Mouse (Mus musculus) testis, adult 2 months (tissue): ENCODE data around the gene Apba2. TPM values are rescaled to one million over a fixed set of nuclear protein-coding genes. Genes with fewer than 3 reads are reported as not detected.

Experiments
- H3K27ac ChIP-seq: fragments of 200-500 bp; 2 replicates; pipeline ENCODE4 v1.5.1; 2012; ENCODE audit warnings: low read depth, low read length; ENCODE audit not compliant: control insufficient read depth, insufficient read depth
- H3K27me3 ChIP-seq: fragments of 200-500 bp; 2 replicates; pipeline ENCODE4 v1.6.1; 2012; ENCODE audit warnings: mild to moderate bottlenecking, low read length, moderate library complexity; ENCODE audit not compliant: control insufficient read depth, insufficient read depth
- H3K36me3 ChIP-seq: fragments of 200-500 bp; 2 replicates; pipeline ENCODE4 v1.6.1; 2012; ENCODE audit warnings: mild to moderate bottlenecking, low read length; ENCODE audit not compliant: control insufficient read depth, insufficient read depth
- H3K4me1 ChIP-seq: fragments of 200-500 bp; 2 replicates; pipeline ENCODE4 v1.6.1; 2012; ENCODE audit warnings: low read length; ENCODE audit not compliant: control insufficient read depth, insufficient read depth
- H3K4me3 ChIP-seq: fragments of 200-500 bp; 2 replicates; pipeline ENCODE4 v1.5.1; 2012; ENCODE audit warnings: low read depth, mild to moderate bottlenecking, low read length, moderate library complexity, mixed read lengths; ENCODE audit not compliant: control insufficient read depth
- CTCF ChIP-seq: fragments of 200-500 bp; IDR thresholded peaks from 2 replicates; pipeline ENCODE4 v1.5.1; 2012; ENCODE audit warnings: low read depth, mild to moderate bottlenecking, inconsistent platforms, low read length, moderate library complexity; ENCODE audit not compliant: control insufficient read depth, insufficient read depth, insufficient replicate concordance
- POLR2A ChIP-seq: fragments of 200-500 bp; IDR thresholded peaks from 2 replicates; pipeline ENCODE4 v1.6.1; 2012; ENCODE audit warnings: low read depth, mild to moderate bottlenecking, inconsistent platforms, low read length, moderate library complexity; ENCODE audit not compliant: control insufficient read depth
- polyA plus RNA-seq: library from polyadenylated mRNA; depleted of rRNA; stranded (reverse); fragments of >200 nt; gene quantifications from 2 replicates; pipeline ENCODE4 v1.2.3, GENCODE M21; 2012

Apba2 gene
- polyA plus RNA-seq, 1 experiment: 0.51 TPM

DNA sequence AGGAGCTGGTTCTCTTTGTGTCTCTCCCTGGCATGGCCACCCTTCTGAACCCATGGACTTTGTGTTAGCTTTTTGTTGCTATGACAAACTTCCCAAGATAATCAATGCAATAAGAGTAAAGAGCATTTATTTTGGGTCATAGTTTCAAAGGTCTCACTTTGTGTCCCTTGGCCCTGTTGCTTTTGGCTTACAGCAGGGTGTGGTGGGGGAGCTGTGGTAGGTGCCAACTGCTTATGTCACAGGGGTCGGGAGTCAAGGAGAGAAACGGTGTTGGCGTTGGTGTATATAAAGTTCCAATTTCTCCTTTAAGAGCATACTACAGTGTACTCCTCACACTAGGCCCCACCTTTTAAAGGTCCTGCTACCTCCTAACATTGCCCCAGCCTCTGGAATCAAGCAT is 12.1 kb downstream of the Apba2 start:
- no peaks in the 10 kb centered on the region for H3K27me3 ChIP-seq
- H3K4me3 ChIP-seq: no peak overlapping the region
- H3K36me3 ChIP-seq: no peaks in the 10 kb centered on the region
- H3K27ac ChIP-seq: no peak overlapping the region
- H3K4me1 ChIP-seq: no peaks in the 10 kb centered on the region
- TF ChIP-seq CTCF (no peak), POLR2A (no peak)

DNA sequence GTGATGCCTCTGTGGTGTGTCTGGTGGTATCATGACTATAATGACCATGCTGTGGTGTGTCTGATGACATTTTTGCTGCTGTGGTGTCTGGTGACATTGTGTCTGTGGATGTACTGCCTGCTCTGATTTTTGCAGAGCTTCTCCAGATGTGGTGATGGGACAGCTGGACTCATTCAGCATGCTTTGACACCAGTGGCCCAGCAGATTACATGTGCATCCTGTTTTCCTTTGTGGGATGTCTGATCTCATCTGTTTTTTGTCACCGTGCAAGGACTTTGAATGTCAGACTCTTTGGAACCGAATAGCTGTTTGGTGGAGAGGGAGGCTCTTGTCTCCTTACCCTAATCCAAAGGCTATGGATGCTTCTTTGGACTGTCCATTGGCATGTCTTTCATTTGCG is 13.8 kb downstream of the Apba2 start:
- no peaks in the 10 kb centered on the region for H3K27me3 ChIP-seq
- no peak overlapping the region for H3K4me3 ChIP-seq
- no peak overlapping the region for H3K27ac ChIP-seq
- no peaks in the 10 kb centered on the region for H3K36me3 ChIP-seq
- H3K4me1 ChIP-seq: no peaks in the 10 kb centered on the region
- TF ChIP-seq POLR2A: no peak
- no peak for TF ChIP-seq CTCF

DNA sequence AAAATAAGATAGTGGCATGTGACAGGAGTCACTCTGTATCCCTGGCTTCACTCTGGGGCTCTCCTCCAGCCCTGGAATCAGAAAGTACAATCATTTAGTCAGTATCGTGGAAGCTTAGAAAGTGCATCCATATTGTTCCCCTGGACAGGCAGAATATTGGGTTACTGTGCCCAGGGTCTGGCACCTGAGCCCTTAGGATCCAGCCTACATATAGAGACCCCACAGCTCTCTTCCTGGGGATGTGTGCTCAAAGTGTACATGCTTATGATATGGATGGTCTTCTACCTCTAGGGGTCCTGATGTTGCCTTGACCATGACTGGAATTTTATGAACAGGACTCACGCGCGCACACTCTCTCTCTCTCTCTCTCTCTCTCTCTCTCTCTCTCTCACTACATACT is 14.4 kb downstream of the Apba2 start:
- Histone ChIP-seq H3K36me3 (no peaks in the 10 kb centered on the region), H3K4me1 (no peaks in the 10 kb centered on the region), H3K27me3 (no peaks in the 10 kb centered on the region), H3K27ac (no peak overlapping the region), H3K4me3 (no peak overlapping the region)
- TF ChIP-seq CTCF (no peak), POLR2A (no peak)

- no peak overlapping the region for H3K27ac ChIP-seq
- no peaks in the 10 kb centered on the region for H3K4me1 ChIP-seq
- H3K27me3 ChIP-seq: no peaks in the 10 kb centered on the region
- H3K36me3 ChIP-seq: no peaks in the 10 kb centered on the region
- TF ChIP-seq POLR2A (no peak), CTCF (no peak)
- no peak overlapping the region for H3K4me3 ChIP-seq
These were observed 17.6 kb downstream of the Apba2 start for GRCm38 (mm10) chr7:64519091-64519490.

DNA sequence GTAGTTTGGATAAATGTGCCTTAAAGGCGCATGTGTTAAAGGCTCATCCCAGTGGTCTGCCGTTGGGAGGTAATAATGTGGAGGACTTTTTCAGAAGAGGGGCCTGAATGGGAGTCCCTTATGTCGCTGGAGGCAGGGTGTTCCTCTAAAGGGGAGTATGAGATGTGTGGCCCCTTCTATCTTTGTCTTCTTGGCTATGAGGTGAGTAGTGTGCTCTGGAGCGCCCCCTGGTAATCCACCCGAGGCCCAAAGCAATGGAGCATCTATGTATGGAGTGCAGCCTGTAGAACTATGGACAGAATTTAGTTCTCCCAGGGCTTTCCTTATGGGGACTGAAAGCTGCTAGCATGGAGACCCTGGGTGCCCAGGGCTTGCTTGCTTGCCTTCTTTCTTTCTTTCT is 18.0 kb downstream of the Apba2 start:
- Histone ChIP-seq H3K4me3 (no peak overlapping the region), H3K27ac (no peak overlapping the region), H3K36me3 (no peaks in the 10 kb centered on the region), H3K27me3 (no peaks in the 10 kb centered on the region), H3K4me1 (no peaks in the 10 kb centered on the region)
- TF ChIP-seq CTCF: no peak
- TF ChIP-seq POLR2A: no peak

DNA sequence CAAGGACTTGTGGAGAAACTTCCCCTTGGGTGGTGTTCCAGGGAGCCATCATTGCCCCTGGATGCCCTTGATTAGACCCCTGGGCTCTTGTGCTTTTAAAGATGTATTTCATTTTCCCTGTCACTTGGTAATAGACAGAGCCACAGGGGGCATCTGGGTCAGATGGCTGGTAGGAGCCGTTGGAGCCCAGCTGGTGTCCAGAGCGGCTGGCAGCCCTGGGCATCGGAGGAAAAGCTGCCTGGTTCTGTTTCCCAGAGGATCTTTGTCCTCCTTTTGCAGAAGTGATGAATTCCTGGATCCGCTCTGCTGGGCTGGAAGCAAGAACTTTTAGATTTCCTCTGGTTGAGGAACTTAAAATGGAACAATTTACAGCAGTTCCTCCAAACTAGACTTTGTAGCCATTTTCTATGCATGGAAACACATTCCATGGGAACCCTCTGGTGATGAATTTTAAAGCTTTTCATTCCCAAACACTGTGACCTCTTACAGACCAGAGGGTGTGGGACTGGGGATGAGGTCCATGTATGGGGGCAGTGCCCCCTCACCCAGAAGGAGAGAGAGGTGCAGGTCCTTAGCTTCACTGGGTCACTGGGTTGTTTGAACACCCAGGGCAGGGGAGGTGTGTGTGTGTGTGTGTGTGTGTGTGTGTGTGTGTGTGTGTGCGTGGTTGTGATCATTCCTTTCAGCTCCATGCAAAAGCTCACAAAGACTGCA is 20.3 kb downstream of the Apba2 start:
- Histone ChIP-seq H3K4me1 (no peaks in the 10 kb centered on the region), H3K4me3 (no peak overlapping the region), H3K27ac (no peak overlapping the region), H3K36me3 (no peaks in the 10 kb centered on the region), H3K27me3 (no peaks in the 10 kb centered on the region)
- TF ChIP-seq CTCF (no peak), POLR2A (no peak)

DNA sequence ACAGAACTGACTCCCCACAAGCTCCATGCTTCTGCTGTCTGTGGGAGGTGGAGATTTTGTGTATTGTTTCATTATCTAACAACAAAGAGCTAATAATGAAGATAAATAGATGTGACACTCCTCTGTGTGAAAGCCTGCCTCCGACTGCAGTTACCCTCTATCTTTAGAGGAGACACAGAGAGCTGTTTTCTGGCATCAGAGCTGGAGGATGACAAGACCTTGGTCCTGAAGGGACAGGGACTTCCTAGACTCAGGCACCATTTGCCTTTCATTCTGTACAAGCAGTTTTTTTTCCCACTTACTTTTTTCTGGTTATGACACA is 20.9 kb downstream of the Apba2 start:
- TF ChIP-seq CTCF (no peak), POLR2A (no peak)
- Histone ChIP-seq H3K27me3 (no peaks in the 10 kb centered on the region), H3K36me3 (no peaks in the 10 kb centered on the region), H3K4me1 (no peaks in the 10 kb centered on the region), H3K4me3 (no peak overlapping the region), H3K27ac (no peak overlapping the region)

GRCm38 (mm10) chr7:64531297-64531696 is 29.8 kb downstream of the Apba2 start:
- no peaks in the 10 kb centered on the region for H3K27me3 ChIP-seq
- H3K4me1 ChIP-seq: no peaks in the 10 kb centered on the region
- TF ChIP-seq POLR2A (no peak), CTCF (no peak)
- no peak overlapping the region for H3K4me3 ChIP-seq
- no peaks in the 10 kb centered on the region for H3K36me3 ChIP-seq
- H3K27ac ChIP-seq: no peak overlapping the region
